Mouse (Mus musculus): Measurements from ENCODE around the gene Dctd.

DNA sequence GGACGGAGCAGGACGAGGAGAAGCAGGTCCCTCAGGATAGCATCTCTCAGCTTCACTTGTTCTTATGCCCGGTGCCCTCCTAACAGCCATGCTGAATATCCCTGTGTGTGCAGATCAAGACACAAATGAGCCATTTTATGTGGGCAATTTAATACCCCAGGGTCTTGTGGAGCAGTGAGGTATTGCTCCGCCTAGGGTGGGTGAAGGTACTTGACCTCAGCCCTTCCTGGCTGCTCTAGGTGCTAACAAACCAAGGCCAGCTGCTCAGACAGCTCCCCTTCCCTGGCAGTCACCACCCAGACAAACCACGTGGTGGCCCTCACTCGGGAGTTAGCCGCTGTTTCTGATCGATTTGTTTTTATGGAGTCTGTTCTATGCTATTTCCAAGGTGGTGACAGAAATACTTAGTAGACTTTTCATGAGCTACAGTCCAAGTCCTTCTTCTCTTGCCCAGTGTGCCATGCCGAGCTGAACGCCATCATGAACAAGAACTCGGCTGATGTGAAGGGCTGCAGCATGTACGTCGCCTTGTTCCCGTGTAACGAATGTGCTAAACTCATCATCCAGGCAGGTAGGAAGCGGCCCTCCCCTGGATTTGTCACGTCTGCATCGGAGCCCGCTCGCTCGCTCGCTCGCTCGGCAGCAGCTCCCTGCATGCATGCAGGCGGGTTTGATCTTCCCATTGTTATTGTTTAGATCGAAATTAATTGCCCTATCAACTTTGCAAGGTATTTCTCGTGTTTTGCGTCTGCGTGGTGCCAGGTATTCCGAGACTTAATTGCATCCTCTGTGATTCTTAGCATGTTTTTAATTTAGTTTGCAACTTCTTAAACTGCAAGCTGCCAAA lies 38.1 kb downstream of the Dctd start:
- TF ChIP-seq CTCF (IDR thresholded peaks at IDR 0.05) (no peak), EP300 (IDR thresholded peaks at IDR 0.05) (no peak)
